Mouse (Mus musculus) brown adipose tissue, adult 24 weeks (tissue): Measurements from ENCODE around the gene Hap1. TPM values are rescaled to one million over a fixed set of nuclear protein-coding genes. Genes with fewer than 3 reads are reported as not detected.
"Not testable (repeated sequence)": the region's sequence is repeated elsewhere in the genome, so short reads cannot be mapped to it uniquely, and the experiment has no call there.

Source experiments
- H3K27ac ChIP-seq: fragments of 200-500 bp; replicated peaks from 2 replicates; pipeline ENCODE4 v1.5.1; 2012; ENCODE audit warnings: low read depth, mild to moderate bottlenecking, low read length
- H3K4me1 ChIP-seq: fragments of 200-500 bp; 2 replicates; pipeline ENCODE4 v1.6.1; 2012; ENCODE audit warnings: low read length, mixed read lengths; ENCODE audit not compliant: control insufficient read depth, insufficient read depth, insufficient read length
- H3K4me3 ChIP-seq: fragments of 200-500 bp; 2 replicates; pipeline ENCODE4 v1.5.1; 2012; ENCODE audit warnings: low read depth, mild to moderate bottlenecking, low read length, moderate library complexity; ENCODE audit not compliant: insufficient read depth
- polyA plus RNA-seq: library from polyadenylated mRNA; stranded (reverse); fragments of >200 nt; gene quantifications from 2 replicates; pipeline ENCODE4 v1.2.4, GENCODE M21; 2012; ENCODE audit not compliant: missing spikeins, insufficient read depth, insufficient read length

The Hap1 gene
- polyA plus RNA-seq, 1 experiment: not detected

GRCm38 (mm10) chr11:100319492-100320171 lies 36.3 kb downstream of the Hap1 start, which contains the start of gene Eif1:
Gene Eif1, plus strand, starts transcription at chr11:100319885.
- H3K4me1 ChIP-seq: no peaks in the 10 kb centered on the region
- peak within 1 kb of the TSS; percentile 69 for H3K4me3 ChIP-seq
- peak within 1 kb of the TSS; percentile 92 for H3K27ac ChIP-seq

- H3K4me3 ChIP-seq: peak overlapping the region; percentile 69
- H3K4me1 ChIP-seq: no peaks in the 10 kb centered on the region
- no peak overlapping the region for H3K27ac ChIP-seq
These were observed 37.1 kb downstream of the Hap1 start for GRCm38 (mm10) chr11:100318529-100319451.

- Histone ChIP-seq H3K4me3 (no peak overlapping the region), H3K4me1 (no peaks in the 10 kb centered on the region), H3K27ac (no peak overlapping the region)
These were observed 38.0 kb downstream of the Hap1 start for GRCm38 (mm10) chr11:100317826-100318380.

- Histone ChIP-seq H3K4me3 (no peak overlapping the region), H3K4me1 (no peaks in the 10 kb centered on the region; the same call in 1 of the 2 replicates), H3K27ac (no peak overlapping the region)
These were observed 40.5 kb downstream of the Hap1 start for GRCm38 (mm10) chr11:100315439-100315838.

GRCm38 (mm10) chr11:100313424-100313823 lies 42.5 kb downstream of the Hap1 start:
- Histone ChIP-seq H3K4me1 (no peaks in the 10 kb centered on the region; the same call in 1 of the 2 replicates), H3K4me3 (no peak overlapping the region), H3K27ac (no peak overlapping the region)

- Histone ChIP-seq H3K27ac (no peak overlapping the region), H3K4me1 (no peaks in the 10 kb centered on the region; the same call in 1 of the 2 replicates), H3K4me3 (no peak overlapping the region)
These were observed 43.7 kb downstream of the Hap1 start for GRCm38 (mm10) chr11:100312096-100312679.

- Histone ChIP-seq H3K4me3 (no peak overlapping the region), H3K4me1 (no peaks in the 10 kb centered on the region; the same call in 1 of the 2 replicates), H3K27ac (no peak overlapping the region)
These were observed 44.3 kb downstream of the Hap1 start for GRCm38 (mm10) chr11:100311656-100312055.

GRCm38 (mm10) chr11:100308672-100309071 lies 47.3 kb downstream of the Hap1 start:
- not testable (repeated sequence) for H3K27ac ChIP-seq, H3K4me1 ChIP-seq, H3K4me3 ChIP-seq

- Histone ChIP-seq H3K4me1 (no peaks in the 10 kb centered on the region; the same call in 1 of the 2 replicates), H3K4me3 (no peak overlapping the region), H3K27ac (no peak overlapping the region)
These were observed 48.0 kb downstream of the Hap1 start for GRCm38 (mm10) chr11:100307900-100308299.

GRCm38 (mm10) chr11:100301292-100301691 lies 54.6 kb downstream of the Hap1 start:
- no peaks in the 10 kb centered on the region for H3K4me1 ChIP-seq
- H3K27ac ChIP-seq: no peak overlapping the region
- no peak overlapping the region for H3K4me3 ChIP-seq

GRCm38 (mm10) chr11:100300293-100300692 lies 55.6 kb downstream of the Hap1 start:
- H3K27ac ChIP-seq: no peak overlapping the region
- no peak overlapping the region for H3K4me3 ChIP-seq
- no peaks in the 10 kb centered on the region for H3K4me1 ChIP-seq

- H3K4me3 ChIP-seq: no peak overlapping the region
- H3K27ac ChIP-seq: no peak overlapping the region
- no peaks in the 10 kb centered on the region for H3K4me1 ChIP-seq
These were observed 57.5 kb downstream of the Hap1 start for GRCm38 (mm10) chr11:100298274-100299036.

GRCm38 (mm10) chr11:100297801-100298200 lies 58.1 kb downstream of the Hap1 start:
- no peaks in the 10 kb centered on the region for H3K4me1 ChIP-seq
- no peak overlapping the region for H3K27ac ChIP-seq
- H3K4me3 ChIP-seq: no peak overlapping the region
